Mouse (Mus musculus): Measurements from ENCODE around the gene Mrc2. TPM values are rescaled to one million over a fixed set of nuclear protein-coding genes. Genes with fewer than 3 reads are reported as not detected.

Mrc2 gene
- total and polyA plus RNA-seq, 2 experiments from 2014 or later, result 3.0 to 22.6 TPM

- ATAC-seq (ENCODE audit: insufficient read depth, low read depth) (no peak), DNase-seq (ENCODE audit: low spot score) (no peak)
- no peak overlapping the region for H3K9ac ChIP-seq (replicated peaks; ENCODE audit: low read depth, low read length)
- no peaks in the 10 kb centered on the region for H3K27me3 ChIP-seq (ENCODE audit: control insufficient read depth, insufficient read depth, low read length)
- H3K4me3 ChIP-seq (ENCODE audit: low read depth, low read length), result no peak overlapping the region
- H3K9me3 ChIP-seq (replicated peaks; ENCODE audit: control insufficient read depth, low read length), result no peaks in the 10 kb centered on the region
- peaks cover 19% of the 10 kb centered on the region for H3K4me1 ChIP-seq (ENCODE audit: control insufficient read depth, insufficient read depth)
- no peaks in the 10 kb centered on the region for H3K36me3 ChIP-seq (replicated peaks; ENCODE audit: control insufficient read depth, insufficient read depth, low read length)
- no peak for TF ChIP-seq CTCF (IDR thresholded peaks at IDR 0.05; ENCODE audit: low read depth)
- TF ChIP-seq EP300 (IDR thresholded peaks at IDR 0.05; ENCODE audit: low read depth), result no peak
- H3K27ac ChIP-seq (ENCODE audit: low read depth), result no peak overlapping the region
- H3K4me2 ChIP-seq (ENCODE audit: low read depth, low read length), result no peak overlapping the region
- 40% methylated on average over 3 of the region's 3 CpGs for WGBS
Measured at GRCm38 (mm10) chr11:105367163-105367562, 74.7 kb downstream of the Mrc2 start.

- 61% methylated on average over 5 of the region's 5 CpGs for WGBS
- H3K9ac ChIP-seq (replicated peaks; ENCODE audit: low read depth, low read length), result no peak overlapping the region
Measured at GRCm38 (mm10) chr11:105368833-105369232, 76.4 kb downstream of the Mrc2 start.

GRCm38 (mm10) chr11:105369526-105370386 is 77.3 kb downstream of the Mrc2 start:
- Histone ChIP-seq H3K4me3 (ENCODE audit: low read depth, low read length) (no peak overlapping the region), H3K27me3 (ENCODE audit: control insufficient read depth, insufficient read depth, low read length) (no peaks in the 10 kb centered on the region), H3K27ac (ENCODE audit: low read depth) (no peak overlapping the region), H3K36me3 (replicated peaks; ENCODE audit: control insufficient read depth, insufficient read depth, low read length) (no peaks in the 10 kb centered on the region), H3K9me3 (replicated peaks; ENCODE audit: control insufficient read depth, low read length) (no peaks in the 10 kb centered on the region), H3K9ac (replicated peaks; ENCODE audit: low read depth, low read length) (no peak overlapping the region), H3K4me1 (ENCODE audit: control insufficient read depth, insufficient read depth) (peaks cover 23% of the 10 kb centered on the region), H3K4me2 (ENCODE audit: low read depth, low read length) (no peak overlapping the region)
- no peak for DNase-seq (ENCODE audit: low spot score)
- TF ChIP-seq EP300 (IDR thresholded peaks at IDR 0.05; ENCODE audit: low read depth) (no peak), CTCF (IDR thresholded peaks at IDR 0.05; ENCODE audit: low read depth) (no peak)
- 85% methylated on average over 13 of the region's 13 CpGs for WGBS
- ATAC-seq (ENCODE audit: insufficient read depth, low read depth), result no peak

More at GRCm38 (mm10) chr11:105368833-105369232, 76.4 kb downstream of the Mrc2 start:
- no peak for TF ChIP-seq CTCF (IDR thresholded peaks at IDR 0.05; ENCODE audit: low read depth)
- TF ChIP-seq EP300 (IDR thresholded peaks at IDR 0.05; ENCODE audit: low read depth), result no peak
- peaks cover 24% of the 10 kb centered on the region for H3K4me1 ChIP-seq (ENCODE audit: control insufficient read depth, insufficient read depth)
- DNase-seq (ENCODE audit: low spot score) (no peak), ATAC-seq (ENCODE audit: insufficient read depth, low read depth) (no peak)
- H3K27me3 ChIP-seq (ENCODE audit: control insufficient read depth, insufficient read depth, low read length), result no peaks in the 10 kb centered on the region
- no peak overlapping the region for H3K27ac ChIP-seq (ENCODE audit: low read depth)
- no peak overlapping the region for H3K4me2 ChIP-seq (ENCODE audit: low read depth, low read length)
- H3K36me3 ChIP-seq (replicated peaks; ENCODE audit: control insufficient read depth, insufficient read depth, low read length), result no peaks in the 10 kb centered on the region
- no peaks in the 10 kb centered on the region for H3K9me3 ChIP-seq (replicated peaks; ENCODE audit: control insufficient read depth, low read length)
- no peak overlapping the region for H3K4me3 ChIP-seq (ENCODE audit: low read depth, low read length)

- TF ChIP-seq CTCF (IDR thresholded peaks at IDR 0.05; ENCODE audit: low read depth) (no peak), EP300 (IDR thresholded peaks at IDR 0.05; ENCODE audit: low read depth) (no peak)
- H3K4me2 ChIP-seq (ENCODE audit: low read depth, low read length), result no peak overlapping the region
- H3K4me1 ChIP-seq (ENCODE audit: control insufficient read depth, insufficient read depth), result peaks cover 12% of the 10 kb centered on the region
- H3K27me3 ChIP-seq (ENCODE audit: control insufficient read depth, insufficient read depth, low read length), result no peaks in the 10 kb centered on the region
- H3K9me3 ChIP-seq (replicated peaks; ENCODE audit: control insufficient read depth, low read length), result no peaks in the 10 kb centered on the region
- no peak overlapping the region for H3K4me3 ChIP-seq (ENCODE audit: low read depth, low read length)
- no peaks in the 10 kb centered on the region for H3K36me3 ChIP-seq (replicated peaks; ENCODE audit: control insufficient read depth, insufficient read depth, low read length)
- H3K27ac ChIP-seq (ENCODE audit: low read depth), result no peak overlapping the region
- 76% methylated on average over 9 of the region's 9 CpGs for WGBS
- DNase-seq (ENCODE audit: low spot score) (no peak), ATAC-seq (ENCODE audit: insufficient read depth, low read depth) (no peak)
- H3K9ac ChIP-seq (replicated peaks; ENCODE audit: low read depth, low read length), result no peak overlapping the region
Measured at GRCm38 (mm10) chr11:105371818-105372217, 79.4 kb downstream of the Mrc2 start.

GRCm38 (mm10) chr11:105373881-105374280 is 81.4 kb downstream of the Mrc2 start:
- Histone ChIP-seq H3K4me2 (ENCODE audit: low read depth, low read length) (no peak overlapping the region), H3K4me3 (ENCODE audit: low read depth, low read length) (no peak overlapping the region), H3K36me3 (replicated peaks; ENCODE audit: control insufficient read depth, insufficient read depth, low read length) (no peaks in the 10 kb centered on the region), H3K9me3 (replicated peaks; ENCODE audit: control insufficient read depth, low read length) (no peaks in the 10 kb centered on the region), H3K27ac (ENCODE audit: low read depth) (peak overlapping the region; percentile 67), H3K4me1 (ENCODE audit: control insufficient read depth, insufficient read depth) (peaks cover 12% of the 10 kb centered on the region), H3K27me3 (ENCODE audit: control insufficient read depth, insufficient read depth, low read length) (no peaks in the 10 kb centered on the region), H3K9ac (replicated peaks; ENCODE audit: low read depth, low read length) (no peak overlapping the region)
- no peak for TF ChIP-seq CTCF (IDR thresholded peaks at IDR 0.05; ENCODE audit: low read depth)
- no peak for TF ChIP-seq EP300 (IDR thresholded peaks at IDR 0.05; ENCODE audit: low read depth)
- ATAC-seq (ENCODE audit: insufficient read depth, low read depth) (no peak), DNase-seq (ENCODE audit: low spot score) (no peak)
- WGBS, result 43% methylated on average over 8 of the region's 8 CpGs
